Mouse (Mus musculus) liver, embryonic 15.5 days (tissue): ENCODE data around the gene Eif2b3. TPM values are rescaled to one million over a fixed set of nuclear protein-coding genes. Genes with fewer than 3 reads are reported as not detected.

Source experiments
- ATAC-seq: fragments of 200-750 bp; cut with Nextera tagmentation; 2 replicates; pipeline ENCODE4 v1.8.0; 2017; ENCODE audit warnings: moderate number of reproducible peaks, mild to moderate bottlenecking, moderate library complexity; ENCODE audit not compliant: insufficient read depth
- H3K27ac ChIP-seq: fragments of 300-500 bp; sonication (generic); replicated peaks from 2 replicates; pipeline ENCODE4 v1.5.1; 2015; ENCODE audit warnings: mild to moderate bottlenecking, inconsistent platforms
- H3K27me3 ChIP-seq: fragments of 300-500 bp; sonication (generic); 2 replicates; pipeline ENCODE4 v1.6.1; 2015; ENCODE audit warnings: mild to moderate bottlenecking, inconsistent platforms
- H3K36me3 ChIP-seq: fragments of 300-500 bp; sonication (generic); replicated peaks from 2 replicates; pipeline ENCODE4 v1.6.1; 2015; ENCODE audit warnings: moderate library complexity, mild to moderate bottlenecking, inconsistent platforms
- H3K4me1 ChIP-seq: fragments of 300-500 bp; sonication (generic); replicated peaks from 2 replicates; pipeline ENCODE4 v1.6.1; 2015; ENCODE audit warnings: inconsistent platforms
- H3K4me2 ChIP-seq: fragments of 300-500 bp; sonication (generic); 2 replicates; pipeline ENCODE4 v1.6.1; 2015; ENCODE audit warnings: moderate library complexity, mild to moderate bottlenecking, inconsistent platforms
- H3K4me3 ChIP-seq: fragments of 300-500 bp; sonication (generic); replicated peaks from 2 replicates; pipeline ENCODE4 v1.5.1; 2015; ENCODE audit warnings: mild to moderate bottlenecking, inconsistent platforms
- H3K9ac ChIP-seq: fragments of 300-500 bp; sonication (generic); 2 replicates; pipeline ENCODE4 v1.6.1; 2015; ENCODE audit warnings: moderate library complexity, mild to moderate bottlenecking, inconsistent platforms
- H3K9me3 ChIP-seq: fragments of 300-500 bp; sonication (generic); replicated peaks from 2 replicates; pipeline ENCODE4 v1.6.1; 2016; ENCODE audit warnings: inconsistent platforms
- WGBS: fragments of 180-500 bp; shearing (Covaris S2); methylation state at CpG from one replicate; pipeline ENCODE4 v1.1.7; 2015; ENCODE audit warnings: mixed read lengths; ENCODE audit not compliant: insufficient replicate concordance; 5-methylcytosine and 5-hydroxymethylcytosine counted together
- polyA plus RNA-seq: library from polyadenylated mRNA; unstranded; fragments of >200 nt; fragmentation: Nextera tagmentation; extraction: Ambion mirVana; gene quantifications from 2 replicates; pipeline ENCODE4 v1.2.1, GENCODE M21; 2015

Gene Eif2b3
- polyA plus RNA-seq, 1 experiment from 2014 or later = 22.9 TPM

DNA sequence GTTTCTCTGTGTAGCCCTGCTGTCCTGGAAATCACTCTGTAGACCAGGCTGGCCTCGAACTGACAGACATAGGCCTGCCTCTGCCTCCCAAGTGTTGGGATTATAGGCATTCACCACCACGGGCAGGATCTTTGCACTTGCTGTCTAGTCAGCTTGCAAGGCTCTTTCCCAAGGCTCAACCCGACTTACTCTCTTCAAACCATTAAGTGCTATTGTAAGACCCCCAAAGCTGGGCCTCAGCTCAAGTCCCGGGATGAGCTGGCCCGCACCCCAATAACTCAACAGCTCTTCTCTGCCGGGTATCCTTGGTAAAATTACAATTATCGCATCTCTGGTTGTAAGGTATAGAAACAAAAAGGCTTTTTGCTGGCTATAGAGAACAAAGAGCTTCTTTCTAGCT, 875 bp upstream of the Eif2b3 start:
- Histone ChIP-seq H3K27ac (no peak overlapping the region), H3K4me1 (peaks cover 39% of the 10 kb centered on the region), H3K9me3 (no peaks in the 10 kb centered on the region), H3K9ac (no peak overlapping the region), H3K4me2 (no peak overlapping the region), H3K4me3 (no peak overlapping the region), H3K36me3 (peaks cover 15% of the 10 kb centered on the region), H3K27me3 (no peaks in the 10 kb centered on the region; the same call in 1 of the 2 replicates)
- 82% methylated on average over 7 of the region's 7 CpGs for WGBS
- no peak for ATAC-seq

DNA sequence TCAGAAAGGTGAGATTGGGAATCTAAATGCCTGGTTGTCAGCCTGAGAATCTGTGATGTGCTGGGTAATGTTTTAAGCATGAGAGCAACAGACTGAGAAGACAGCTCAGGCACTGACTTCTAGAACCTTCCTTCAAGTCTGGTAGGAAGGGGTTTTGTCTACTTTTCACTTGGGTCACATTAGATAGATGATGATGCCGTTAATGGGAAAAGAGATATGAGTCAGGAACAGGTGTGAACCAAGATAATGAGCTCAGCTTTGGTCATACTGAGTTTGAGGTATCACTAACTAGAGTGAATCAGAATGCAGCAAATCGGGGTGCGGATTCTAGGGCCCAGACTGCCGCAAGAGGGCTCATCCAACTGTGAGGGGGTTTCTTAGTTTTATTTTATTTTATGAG, 4.3 kb downstream of the Eif2b3 start:
- H3K4me3 ChIP-seq = no peak overlapping the region
- H3K9ac ChIP-seq = no peak overlapping the region
- peaks cover 35% of the 10 kb centered on the region for H3K36me3 ChIP-seq
- WGBS = 64% methylated on average over 4 of the region's 4 CpGs
- H3K9me3 ChIP-seq = no peaks in the 10 kb centered on the region
- H3K27ac ChIP-seq = no peak overlapping the region
- no peak overlapping the region for H3K4me2 ChIP-seq
- no peak for ATAC-seq
- no peaks in the 10 kb centered on the region for H3K27me3 ChIP-seq
- H3K4me1 ChIP-seq = peaks cover 45% of the 10 kb centered on the region

DNA sequence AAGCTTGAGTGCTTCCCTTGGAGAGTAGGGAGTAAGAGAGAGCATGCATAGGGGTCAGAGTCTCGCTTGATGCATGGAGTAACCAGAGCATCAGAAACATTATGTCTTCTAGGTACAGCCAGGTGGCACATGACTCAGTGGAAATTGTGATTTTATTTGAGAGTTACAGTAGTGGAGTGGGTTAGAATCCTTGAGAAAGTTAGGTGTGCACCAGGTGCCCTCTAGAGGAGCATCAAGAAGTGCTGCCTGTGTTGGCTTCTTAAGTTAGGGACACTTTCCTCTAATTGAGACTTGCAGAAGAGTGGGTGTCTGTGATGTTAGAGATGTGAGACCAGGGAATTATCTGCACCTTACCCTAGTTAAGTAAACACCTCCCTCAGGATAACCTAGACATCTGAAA, 11.9 kb downstream of the Eif2b3 start:
- 69% methylated on average over 1 of the region's 1 CpGs for WGBS
- Histone ChIP-seq H3K36me3 (peaks cover 35% of the 10 kb centered on the region), H3K4me1 (no peaks in the 10 kb centered on the region), H3K9me3 (no peaks in the 10 kb centered on the region), H3K27ac (no peak overlapping the region), H3K4me2 (no peak overlapping the region), H3K27me3 (no peaks in the 10 kb centered on the region), H3K4me3 (no peak overlapping the region), H3K9ac (no peak overlapping the region)
- ATAC-seq = no peak

DNA sequence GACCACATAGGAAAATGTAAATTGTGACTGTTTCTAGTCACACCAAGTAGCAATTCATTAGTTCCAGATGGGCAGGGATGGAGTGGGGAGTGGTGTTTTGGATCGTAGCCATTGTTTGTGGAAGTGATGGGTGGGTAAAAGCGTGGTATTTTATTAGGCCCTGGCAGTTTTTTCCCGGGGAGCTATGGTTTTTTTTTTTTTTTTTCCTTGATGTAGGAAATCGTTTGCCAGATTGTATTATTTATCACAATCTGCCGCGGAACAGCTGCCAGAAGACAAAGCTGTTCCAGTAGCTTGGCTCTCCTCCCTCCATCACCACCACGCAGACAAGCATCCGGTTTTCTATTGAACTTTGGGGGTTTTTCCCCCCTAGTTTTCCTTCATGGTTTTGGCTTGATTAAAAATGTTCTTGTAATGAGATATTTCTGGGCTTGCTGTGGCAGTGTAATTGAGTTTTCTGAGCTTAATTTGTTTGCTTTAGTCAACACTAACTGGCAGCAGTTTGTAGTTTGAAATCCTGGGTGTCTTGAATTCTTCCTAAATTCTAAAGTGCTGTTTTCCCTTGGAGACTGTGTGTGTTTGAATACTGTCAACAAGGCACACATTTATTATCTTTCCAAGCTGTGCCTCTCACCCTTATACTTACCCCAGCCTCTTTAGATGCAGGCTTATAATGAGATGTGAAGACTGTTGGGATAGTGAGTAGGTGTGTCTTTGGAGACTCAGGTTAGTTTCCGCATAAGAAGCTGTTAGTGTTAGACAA, 20.9 kb downstream of the Eif2b3 start:
- WGBS = 71% methylated on average over 9 of the region's 9 CpGs
- no peak for ATAC-seq
- Histone ChIP-seq H3K36me3 (peaks cover 14% of the 10 kb centered on the region), H3K4me2 (no peak overlapping the region), H3K9me3 (no peaks in the 10 kb centered on the region), H3K27me3 (no peaks in the 10 kb centered on the region), H3K27ac (no peak overlapping the region), H3K9ac (no peak overlapping the region), H3K4me1 (0 out of 2 replicates have a peak, but pooled peaks cover 10% of the 10 kb centered on the region), H3K4me3 (no peak overlapping the region)

DNA sequence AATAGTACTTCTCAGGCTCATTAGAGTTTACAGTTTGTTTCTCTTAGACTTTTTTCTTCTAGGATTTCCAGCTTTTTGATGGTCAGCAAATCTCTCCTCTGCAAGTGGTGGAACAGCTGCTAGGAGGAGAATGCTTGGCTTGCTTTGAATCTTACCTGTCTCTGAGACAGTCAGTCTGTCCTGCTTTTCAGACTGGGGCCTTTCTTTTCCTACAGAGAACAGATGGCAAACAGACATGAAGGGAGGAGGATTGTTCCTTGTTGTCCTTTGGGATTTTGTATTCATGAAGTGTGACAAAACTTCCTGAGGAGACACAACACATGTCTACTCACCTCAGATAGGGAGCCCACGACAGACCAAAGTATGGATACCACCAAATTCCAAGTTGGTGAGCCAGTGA, 21.6 kb downstream of the Eif2b3 start:
- H3K9ac ChIP-seq = no peak overlapping the region
- no peaks in the 10 kb centered on the region for H3K9me3 ChIP-seq
- H3K36me3 ChIP-seq = peaks cover 14% of the 10 kb centered on the region; the same call in 1 of the 2 replicates
- H3K4me1 ChIP-seq = 0 out of 2 replicates have a peak, but pooled peaks cover 10% of the 10 kb centered on the region
- no peak overlapping the region for H3K4me3 ChIP-seq
- WGBS = 61% methylated on average over 1 of the region's 1 CpGs
- no peak for ATAC-seq
- no peak overlapping the region; the same call in 1 of the 2 replicates for H3K4me2 ChIP-seq
- no peaks in the 10 kb centered on the region for H3K27me3 ChIP-seq
- 0 out of 2 replicates have a peak overlapping the region, but pooled peaks have one; percentile 60 for H3K27ac ChIP-seq

DNA sequence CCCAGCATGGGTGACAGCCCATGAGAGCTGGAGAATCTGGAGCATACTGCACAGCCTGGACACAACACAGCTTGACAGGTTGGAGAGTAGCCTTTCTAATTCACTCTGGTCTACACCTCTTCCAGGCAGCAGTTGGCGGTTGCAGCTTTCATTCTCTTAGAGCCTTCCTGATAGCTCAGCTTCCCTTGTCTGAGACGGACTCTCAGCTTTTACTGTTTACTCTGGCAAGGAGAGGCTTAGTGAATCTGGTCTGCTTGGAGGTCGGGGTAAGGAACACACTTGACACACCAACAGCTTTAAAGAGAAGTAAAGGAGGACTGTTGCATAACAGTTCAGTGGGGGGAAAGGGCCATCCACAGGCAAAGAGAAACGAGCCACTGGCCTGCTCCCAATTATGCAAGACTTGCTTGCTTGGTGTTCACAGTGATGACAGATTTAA, 22.1 kb downstream of the Eif2b3 start:
- Histone ChIP-seq H3K4me2 (peak overlapping the region; percentile 42), H3K9me3 (no peaks in the 10 kb centered on the region), H3K9ac (no peak overlapping the region), H3K27ac (peak overlapping the region; percentile 60; the same call in 1 of the 2 replicates), H3K4me3 (no peak overlapping the region), H3K4me1 (0 out of 2 replicates have a peak, but pooled peaks cover 10% of the 10 kb centered on the region), H3K36me3 (peaks cover 14% of the 10 kb centered on the region; the same call in 1 of the 2 replicates), H3K27me3 (no peaks in the 10 kb centered on the region)
- ATAC-seq = peak; percentile 51
- WGBS = 24% methylated on average over 4 of the region's 4 CpGs

DNA sequence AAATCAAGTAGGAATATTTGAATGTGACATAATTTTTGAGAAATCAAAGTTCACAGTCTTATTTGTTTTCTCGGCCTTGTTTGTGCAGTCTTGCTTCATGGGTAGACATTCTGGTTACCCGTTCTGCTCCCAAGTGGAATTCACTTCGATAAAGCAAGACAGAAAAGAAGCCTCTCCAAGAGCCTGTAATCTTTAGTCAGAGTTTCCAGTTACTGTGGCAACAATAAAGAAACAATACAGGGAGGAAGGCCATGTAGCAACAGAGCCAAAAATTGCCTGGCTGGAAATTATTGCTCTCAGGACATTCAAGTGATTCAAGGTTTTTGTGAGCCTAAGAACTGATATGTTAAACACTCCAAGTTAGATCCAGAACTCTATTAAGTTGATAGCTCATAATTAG, 29.6 kb downstream of the Eif2b3 start:
- H3K4me3 ChIP-seq = no peak overlapping the region
- peaks cover 32% of the 10 kb centered on the region for H3K36me3 ChIP-seq
- H3K4me1 ChIP-seq = no peaks in the 10 kb centered on the region
- WGBS = 76% methylated on average over 3 of the region's 3 CpGs
- no peaks in the 10 kb centered on the region for H3K27me3 ChIP-seq
- H3K27ac ChIP-seq = no peak overlapping the region
- no peak overlapping the region for H3K9ac ChIP-seq
- ATAC-seq = no peak
- H3K9me3 ChIP-seq = no peaks in the 10 kb centered on the region
- H3K4me2 ChIP-seq = no peak overlapping the region

DNA sequence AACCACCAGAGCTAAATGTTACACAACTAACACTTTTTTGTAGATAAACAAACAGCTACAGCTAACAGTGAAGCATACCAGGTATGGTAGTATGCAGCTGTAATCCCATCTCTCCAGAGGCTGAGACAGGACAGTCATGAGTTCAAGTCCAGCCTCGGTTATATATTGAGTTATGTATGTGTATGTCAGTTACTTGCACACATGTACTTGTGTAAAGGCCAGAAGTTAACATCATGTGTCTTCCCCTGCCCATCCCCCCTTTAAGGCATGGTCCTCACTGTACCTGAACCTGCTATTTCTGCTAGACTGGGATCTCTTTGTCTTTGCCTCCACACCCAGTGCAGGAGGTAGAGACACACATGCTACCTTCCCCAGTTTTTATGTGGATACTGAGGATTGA, 30.3 kb downstream of the Eif2b3 start:
- Histone ChIP-seq H3K4me1 (no peaks in the 10 kb centered on the region), H3K4me3 (no peak overlapping the region), H3K4me2 (no peak overlapping the region), H3K36me3 (peaks cover 31% of the 10 kb centered on the region), H3K27ac (no peak overlapping the region), H3K27me3 (no peaks in the 10 kb centered on the region), H3K9me3 (no peaks in the 10 kb centered on the region), H3K9ac (no peak overlapping the region)
- ATAC-seq = no peak
- 75% methylated on average over 1 of the region's 1 CpGs for WGBS

DNA sequence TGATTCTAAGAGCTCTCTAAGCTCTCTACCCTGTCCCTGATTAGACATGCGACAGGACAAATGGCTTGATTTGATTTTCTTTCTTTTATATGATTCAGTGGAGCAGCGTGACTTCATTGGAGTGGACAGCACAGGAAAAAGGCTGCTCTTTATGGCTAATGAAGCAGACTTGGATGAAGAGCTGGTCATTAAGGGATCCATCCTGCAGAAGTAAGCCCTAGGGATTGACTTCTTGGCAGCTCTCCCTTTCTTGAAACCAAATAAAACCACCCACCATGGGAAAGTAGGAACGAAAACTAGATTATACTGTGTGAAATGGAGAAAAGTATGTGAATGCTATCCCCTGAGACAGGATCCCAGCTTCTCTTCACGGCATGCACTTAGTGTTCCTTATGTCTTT, 33.4 kb downstream of the Eif2b3 start:
- 0 out of 2 replicates have a peak overlapping the region, but pooled peaks have one; percentile 12 for H3K27ac ChIP-seq
- H3K4me2 ChIP-seq = no peak overlapping the region
- H3K36me3 ChIP-seq = peaks cover 23% of the 10 kb centered on the region
- H3K4me1 ChIP-seq = peaks cover 27% of the 10 kb centered on the region
- WGBS = 86% methylated on average over 4 of the region's 4 CpGs
- no peak for ATAC-seq
- no peak overlapping the region for H3K4me3 ChIP-seq
- H3K9ac ChIP-seq = no peak overlapping the region
- no peaks in the 10 kb centered on the region for H3K9me3 ChIP-seq
- H3K27me3 ChIP-seq = no peaks in the 10 kb centered on the region

DNA sequence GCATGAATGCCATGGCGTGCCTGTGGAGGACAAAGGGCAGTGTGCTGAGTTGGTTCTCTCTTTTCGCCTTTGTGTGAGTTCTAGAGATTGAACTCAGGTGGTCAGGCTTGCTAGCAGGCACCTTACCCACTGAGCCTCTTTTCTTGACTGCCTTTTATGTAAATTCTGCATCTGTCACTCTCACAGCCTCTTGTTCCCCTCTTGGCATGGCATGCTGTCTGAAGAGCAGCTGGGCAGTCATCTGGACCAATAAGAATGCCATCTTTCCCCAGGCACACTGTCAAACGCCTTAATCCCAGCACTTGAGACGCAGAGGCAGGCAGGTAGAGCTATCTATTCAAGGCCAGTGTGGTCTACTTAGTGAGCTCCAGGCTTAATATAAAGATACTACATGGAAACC, 34.8 kb downstream of the Eif2b3 start:
- peaks cover 40% of the 10 kb centered on the region for H3K4me1 ChIP-seq
- ATAC-seq = no peak
- WGBS = 88% methylated on average over 4 of the region's 4 CpGs
- H3K4me3 ChIP-seq = no peak overlapping the region
- no peaks in the 10 kb centered on the region for H3K27me3 ChIP-seq
- 0 out of 2 replicates have a peak overlapping the region, but pooled peaks have one; percentile 4 for H3K27ac ChIP-seq
- H3K4me2 ChIP-seq = no peak overlapping the region
- no peaks in the 10 kb centered on the region for H3K9me3 ChIP-seq
- peaks cover 21% of the 10 kb centered on the region for H3K36me3 ChIP-seq
- H3K9ac ChIP-seq = no peak overlapping the region

DNA sequence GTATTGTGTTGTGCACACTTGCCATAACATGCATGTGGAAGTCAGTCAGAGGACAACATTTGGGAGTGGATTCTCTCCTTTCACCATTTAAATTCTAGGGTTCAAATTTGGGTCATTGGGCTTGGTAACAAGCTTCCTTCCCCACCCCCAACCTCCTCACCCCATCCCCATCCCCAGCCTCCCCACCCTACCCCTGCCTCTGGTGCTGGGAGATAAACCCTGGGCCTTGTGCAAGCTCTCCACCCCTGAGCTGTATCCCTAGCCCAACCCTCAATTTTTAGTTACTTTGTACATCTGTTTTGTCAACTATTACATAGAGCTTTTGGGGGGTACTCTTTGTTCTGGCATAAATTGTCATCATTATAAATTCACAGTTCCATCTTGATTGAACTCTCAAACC, 36.9 kb downstream of the Eif2b3 start:
- no peaks in the 10 kb centered on the region for H3K27me3 ChIP-seq
- peaks cover 46% of the 10 kb centered on the region for H3K4me1 ChIP-seq
- H3K4me2 ChIP-seq = peak overlapping the region; percentile 54
- peak; percentile 100 for ATAC-seq
- H3K36me3 ChIP-seq = peaks cover 17% of the 10 kb centered on the region; the same call in 1 of the 2 replicates
- peak overlapping the region; percentile 11; the same call in 1 of the 2 replicates for H3K4me3 ChIP-seq
- peak overlapping the region; percentile 53 for H3K9ac ChIP-seq
- peak overlapping the region; percentile 90 for H3K27ac ChIP-seq
- no peaks in the 10 kb centered on the region for H3K9me3 ChIP-seq
